Mouse (Mus musculus): ENCODE results near the gene E330009J07Rik.

E330009J07Rik gene

DNA sequence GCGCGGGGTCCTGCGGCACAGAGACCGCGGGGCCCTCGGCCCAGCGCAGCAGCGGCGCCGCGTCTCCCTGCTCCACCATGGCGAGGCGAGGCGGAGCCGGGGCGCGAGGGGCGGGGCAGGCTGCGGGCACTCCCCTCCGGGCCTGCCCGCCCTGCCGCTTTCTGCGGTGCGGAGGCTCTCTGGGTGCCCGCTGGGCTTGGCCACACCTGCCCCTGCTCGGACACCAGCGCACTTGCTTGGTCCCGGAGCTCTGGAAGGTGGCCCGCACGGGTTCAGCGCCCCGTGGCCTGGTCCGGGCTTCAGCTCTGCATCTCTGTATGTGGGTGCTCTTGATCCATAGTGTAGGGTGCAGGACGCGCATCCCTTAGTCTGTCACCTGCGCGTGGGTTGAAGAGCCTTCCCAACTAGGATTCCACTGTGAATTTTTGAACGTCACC lies at the start of gene E330009J07Rik:
E330009J07Rik (minus strand) TSS at position 89 of the 437 bp plus-strand sequence.
- DNase-seq, result peak; percentile 87 to 90

GRCm38 (mm10) chr6:40482318-40482717 lies 46.4 kb upstream of the E330009J07Rik start:
- no peak for DNase-seq

GRCm38 (mm10) chr6:40479705-40480104 lies 43.8 kb upstream of the E330009J07Rik start:
- DNase-seq, result no peak

- DNase-seq, result no peak
These were observed 40.2 kb upstream of the E330009J07Rik start for GRCm38 (mm10) chr6:40476132-40476531.

GRCm38 (mm10) chr6:40471720-40472010 lies 35.7 kb upstream of the E330009J07Rik start:
- no peak for DNase-seq

DNA sequence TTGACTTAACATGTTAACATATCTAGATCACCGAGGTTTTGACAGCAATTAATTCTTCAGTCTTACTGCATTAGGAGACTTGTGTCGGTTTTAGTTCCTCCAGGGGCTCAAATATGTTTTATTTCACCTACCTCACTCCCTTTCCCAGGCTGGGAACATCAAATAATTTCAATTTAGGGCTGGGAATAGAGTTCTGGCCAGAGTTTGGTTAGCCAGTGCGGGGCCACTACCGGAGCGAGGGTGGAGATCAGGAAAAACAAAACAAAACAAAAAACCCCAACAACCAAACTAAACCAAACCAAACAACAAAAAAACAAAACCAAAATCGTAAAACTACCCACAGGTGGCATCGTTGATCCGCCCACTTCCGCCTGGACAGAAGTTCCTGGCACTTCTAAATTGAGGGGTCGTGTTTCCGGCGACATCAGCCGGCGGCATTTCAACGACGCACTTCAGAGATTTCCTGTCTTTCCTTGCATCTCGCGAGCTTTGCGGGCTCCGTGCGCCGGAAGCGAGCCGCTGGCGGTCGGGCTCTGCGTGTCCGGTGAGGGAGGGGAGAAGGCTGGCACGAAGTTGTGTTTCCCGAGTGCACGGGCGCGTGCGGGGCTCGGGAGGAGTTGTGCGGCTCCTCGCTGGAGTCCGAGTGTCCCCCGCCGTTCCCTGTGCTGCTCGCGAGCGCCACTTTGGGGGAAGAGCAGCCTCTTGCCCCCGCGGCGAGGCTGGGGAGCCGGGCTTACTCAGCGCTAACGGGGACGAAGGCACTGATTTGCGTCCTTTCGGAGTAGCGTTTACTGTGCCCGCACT lies 35.2 kb upstream of the E330009J07Rik start, which contains the start of gene Ssbp1:
Ssbp1 (plus strand) TSS at position 437 of the 804 bp plus-strand sequence.
- DNase-seq, result peak; percentile 94 to 96

DNA sequence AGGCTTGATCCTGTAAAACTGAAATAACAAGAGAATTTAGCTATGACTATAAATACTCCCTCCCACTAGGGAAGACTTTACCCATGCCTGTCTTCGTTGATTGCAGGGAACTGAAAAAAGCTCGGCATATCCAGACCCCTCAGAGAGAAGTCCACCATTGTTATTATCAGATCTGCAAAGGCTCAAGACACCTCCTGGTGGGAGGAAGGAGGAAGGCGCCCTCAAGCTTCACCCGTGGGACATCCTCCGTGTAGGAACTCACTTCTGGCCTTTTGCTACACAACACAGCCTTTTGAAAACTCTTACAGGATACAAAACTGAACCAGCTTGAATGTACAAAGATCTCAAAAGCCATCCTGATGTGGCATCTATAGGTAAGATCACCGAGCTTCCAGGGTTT lies 29.8 kb upstream of the E330009J07Rik start:
- DNase-seq, result no peak

DNA sequence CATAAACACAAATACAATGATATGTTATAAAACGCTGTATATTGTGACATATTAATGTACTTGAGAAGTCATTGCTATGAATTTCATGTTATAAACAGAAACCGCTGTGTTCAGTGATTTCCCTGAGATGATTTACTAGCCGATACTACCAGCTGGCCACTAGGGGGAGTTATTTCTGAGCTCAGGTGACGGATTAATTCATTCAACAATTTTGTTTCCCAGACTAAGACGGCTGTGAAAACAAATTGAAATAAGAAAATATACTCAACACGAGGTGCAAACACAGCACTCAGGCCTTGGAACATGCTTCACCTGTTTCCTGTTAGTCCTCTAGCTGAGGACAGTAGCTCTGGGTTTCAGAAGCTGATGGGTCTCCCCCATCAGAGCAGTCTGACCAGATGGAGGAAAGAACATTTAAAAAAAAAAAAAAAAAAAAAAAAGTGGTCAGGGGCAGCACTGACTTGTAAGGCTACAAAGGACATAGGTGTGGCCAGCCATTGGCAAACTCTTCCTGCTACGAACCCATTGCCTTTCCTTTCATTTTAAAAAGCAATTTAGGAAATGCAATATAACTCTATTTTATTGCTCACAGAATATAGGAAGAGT lies 18.6 kb upstream of the E330009J07Rik start:
- DNase-seq, result no peak

- no peak for DNase-seq
These were observed 12.7 kb upstream of the E330009J07Rik start for GRCm38 (mm10) chr6:40448626-40449025.

- DNase-seq, result no peak
These were observed 7.5 kb upstream of the E330009J07Rik start for GRCm38 (mm10) chr6:40443281-40443928.

DNA sequence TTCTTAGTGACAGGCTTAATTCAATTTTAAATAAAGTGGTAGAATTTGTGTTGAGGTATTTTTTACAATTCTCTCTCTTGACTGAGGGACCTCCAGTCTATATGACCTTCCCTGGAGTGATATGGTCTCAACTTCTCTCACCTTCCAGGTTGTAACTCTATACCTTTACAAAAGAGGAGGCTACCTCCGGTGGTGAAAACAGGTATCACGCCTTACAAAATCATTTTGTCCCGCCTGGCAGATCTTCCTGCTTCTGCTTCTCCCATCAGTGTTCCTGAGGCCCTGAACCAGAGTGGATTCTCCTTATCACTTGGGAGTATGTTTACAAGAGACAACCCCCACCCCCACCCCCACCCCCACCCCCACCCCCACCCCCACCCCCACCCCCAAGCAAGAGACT lies 5.8 kb upstream of the E330009J07Rik start:
- no peak for DNase-seq

DNA sequence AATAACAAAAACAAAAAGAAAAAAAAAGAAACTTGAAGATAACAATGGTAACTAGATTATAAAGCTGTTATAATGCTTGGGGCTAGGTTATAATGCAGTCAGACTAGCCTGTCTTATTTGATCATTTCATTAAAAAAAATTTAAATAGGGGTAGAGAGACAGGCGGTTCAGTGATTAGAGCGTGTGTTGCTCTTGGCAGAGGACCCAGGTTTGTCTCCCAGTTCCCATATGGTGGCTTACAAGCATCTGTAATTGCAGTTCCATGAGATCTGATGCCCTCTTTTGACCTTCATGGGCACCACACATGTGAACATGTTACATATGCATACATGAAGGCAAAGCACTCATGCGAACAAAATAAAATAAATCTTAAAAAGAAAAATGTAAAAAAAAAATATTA lies 5.3 kb upstream of the E330009J07Rik start:
- no peak for DNase-seq

DNA sequence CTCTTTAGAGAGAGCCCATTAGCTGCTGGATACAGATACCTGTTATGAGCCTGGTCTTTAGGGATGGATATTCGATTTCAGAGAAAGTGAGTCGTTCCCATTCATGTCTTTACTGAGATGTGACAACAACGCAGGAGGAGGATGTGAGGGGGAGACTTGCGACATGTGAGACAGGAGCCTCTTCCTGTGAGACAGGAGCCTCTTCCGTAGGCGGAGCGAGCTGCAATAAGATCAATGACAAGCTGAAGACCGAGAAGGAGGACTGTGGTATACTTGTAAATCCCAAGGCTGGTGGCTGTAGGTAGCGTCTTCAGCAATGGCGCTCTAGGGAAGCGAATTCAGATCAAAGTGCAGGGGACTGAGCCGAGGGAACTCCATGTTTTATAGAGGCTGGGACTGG lies 3.8 kb upstream of the E330009J07Rik start:
- no peak for DNase-seq

- DNase-seq, result no peak
These were observed 3.0 kb upstream of the E330009J07Rik start, which contains the start of gene Wee2 for GRCm38 (mm10) chr6:40438936-40439335. Wee2 (plus strand) TSS chr6:40439088.

- peak; percentile 14 to 44 for DNase-seq
These were observed 536 bp downstream of the E330009J07Rik start for GRCm38 (mm10) chr6:40435151-40436046.

GRCm38 (mm10) chr6:40434697-40435096 lies 1.2 kb downstream of the E330009J07Rik start:
- DNase-seq, result no peak

- DNase-seq, result no peak
These were observed 3.3 kb downstream of the E330009J07Rik start for GRCm38 (mm10) chr6:40432346-40433275.

GRCm38 (mm10) chr6:40431812-40432211 lies 4.1 kb downstream of the E330009J07Rik start:
- DNase-seq, result no peak

GRCm38 (mm10) chr6:40431356-40431755 lies 4.6 kb downstream of the E330009J07Rik start:
- DNase-seq, result no peak

DNA sequence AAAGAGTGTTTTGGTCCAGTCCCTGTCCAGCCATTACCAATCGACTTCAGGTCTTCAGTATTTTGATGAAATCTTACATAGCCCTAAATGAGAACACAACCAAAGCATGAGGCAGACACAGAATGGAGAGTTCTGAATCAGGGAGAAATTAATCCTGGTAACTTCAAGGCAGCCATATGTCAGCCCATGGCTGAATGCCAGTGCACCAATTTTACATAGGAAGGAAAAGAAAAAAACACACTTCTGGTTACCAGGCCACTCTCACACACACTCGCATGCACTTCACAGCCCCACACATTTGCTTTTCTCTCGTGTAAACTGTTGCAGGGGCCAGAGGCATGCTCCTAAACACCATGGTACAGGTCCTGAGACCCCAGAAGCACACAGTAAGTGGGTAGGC lies 5.1 kb downstream of the E330009J07Rik start:
- no peak for DNase-seq

DNA sequence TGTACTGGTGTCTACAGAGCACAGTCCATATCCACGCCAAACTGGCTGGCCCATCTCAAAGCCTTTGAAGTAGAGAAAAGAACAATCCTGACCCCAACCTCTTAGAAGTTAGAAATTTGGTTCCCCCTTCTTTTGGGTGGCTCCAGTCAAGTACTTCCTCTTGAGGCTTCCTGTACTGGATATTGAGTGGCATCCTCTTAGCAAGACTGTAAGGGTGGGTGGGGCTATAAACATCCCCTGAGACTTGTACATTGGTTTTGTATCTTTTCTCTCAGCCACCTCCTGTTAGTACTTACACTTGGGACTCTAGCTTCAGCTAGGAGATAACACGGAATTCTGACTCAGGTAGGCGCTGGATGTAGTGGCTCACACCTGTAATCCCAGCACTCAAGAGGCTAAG lies 5.7 kb downstream of the E330009J07Rik start:
- no peak for DNase-seq

DNA sequence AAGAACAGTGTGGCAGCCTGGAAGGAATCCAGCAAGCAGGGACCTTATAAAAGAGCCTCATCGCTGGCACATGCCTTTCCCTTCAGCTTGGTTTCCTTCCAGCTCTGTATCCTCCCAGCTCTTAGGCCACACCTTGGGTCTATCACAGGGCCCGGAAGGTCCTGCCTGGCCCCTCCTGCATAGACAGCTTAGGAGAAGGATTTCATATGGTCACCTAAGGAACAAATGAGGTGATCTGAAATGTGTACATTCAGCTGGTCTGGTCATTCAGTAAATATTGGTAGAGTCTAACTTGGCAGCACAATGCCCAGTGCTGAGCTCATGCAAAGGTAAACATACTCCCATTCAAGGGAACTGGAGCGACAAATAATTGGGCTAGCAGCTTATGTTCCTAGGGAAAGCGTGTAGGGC lies 6.4 kb downstream of the E330009J07Rik start:
- DNase-seq, result no peak
